ENCODE assay signal across 16 mouse cellular contexts in the genomic region with DNA sequence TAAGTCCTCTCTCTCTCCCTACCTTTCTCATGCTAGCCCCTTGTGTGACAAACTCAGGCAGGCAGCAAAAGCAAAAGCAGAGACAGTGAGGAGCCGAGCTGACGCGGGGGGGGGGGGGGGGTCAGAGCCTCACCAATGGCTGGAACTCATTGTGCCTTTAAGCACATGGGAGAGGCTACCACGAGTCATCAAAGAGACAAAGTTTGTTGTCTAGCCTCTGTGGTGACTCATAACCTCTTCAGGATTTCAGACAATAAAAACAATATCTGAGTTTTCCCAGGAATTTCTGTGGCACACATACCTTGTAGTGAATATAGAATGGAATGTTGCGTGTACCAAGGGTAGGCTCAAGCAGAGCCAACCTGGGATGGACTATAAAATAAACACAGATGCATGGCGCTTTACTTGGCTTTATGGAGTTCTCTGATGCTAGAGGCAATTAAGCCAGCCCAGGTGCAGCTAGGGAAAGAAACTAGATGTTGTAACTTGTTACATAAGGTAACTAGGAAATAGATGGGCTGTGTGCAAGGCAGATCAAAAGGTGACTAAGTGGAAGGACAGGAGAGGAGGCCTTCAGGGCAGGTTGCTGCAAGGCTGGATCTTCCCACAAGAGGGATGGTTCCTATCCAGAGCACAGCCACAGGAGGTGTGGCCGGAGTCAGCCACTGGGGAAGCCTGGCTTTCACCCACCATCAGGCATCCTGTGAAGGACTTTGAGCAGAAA. TPM values are rescaled to one million over a fixed set of nuclear protein-coding genes. Genes with fewer than 3 reads are reported as not detected.
DNase-seq lines count a peak whose midpoint lies in the region; ATAC-seq lines count a peak whose summit lies in the region.
"Had no signal": no experiment of that assay in that cellular context is flagged by ENCODE, and none has a peak within 500 bp of the region (broad histone marks: within the 10 kb centered on the region; RNA-seq: fewer than 3 reads in every experiment).

No protein-coding gene starts in this region.

- H3K36me3 ChIP-seq in embryonic facial prominence, embryonic 12.5 days = peaks cover 37% of the 10 kb centered on the region
- H3K36me3 ChIP-seq in limb, embryonic 11.5 days (ENCODE audit: control insufficient read depth, insufficient read depth, low read length) = peaks cover 17% of the 10 kb centered on the region
- peaks cover 49% of the 10 kb centered on the region for H3K36me3 ChIP-seq in liver, embryonic 15.5 days (replicated peaks)
- H3K36me3 ChIP-seq in kidney, embryonic 14.5 days (ENCODE audit: control insufficient read depth, insufficient read depth, low read length) = peaks cover 32% of the 10 kb centered on the region

- peak overlapping the region; percentile 67 for H3K27ac ChIP-seq in embryonic facial prominence, embryonic 12.5 days
- H3K27ac ChIP-seq in limb, embryonic 11.5 days (replicated peaks; ENCODE audit: low read depth, low read length) = peak overlapping the region; percentile 16
- H3K27ac ChIP-seq in liver, embryonic 15.5 days (replicated peaks) = peak overlapping the region; percentile 92
- no peak overlapping the region for H3K27ac ChIP-seq in kidney, embryonic 14.5 days (ENCODE audit: low read depth, low read length)
- H3K27ac ChIP-seq: heart, adult 2 months; hindbrain, postnatal 0 days; layer of hippocampus, adult 2 months had no signal

- peaks cover 23% of the 10 kb centered on the region for H3K4me1 ChIP-seq in embryonic facial prominence, embryonic 12.5 days
- H3K4me1 ChIP-seq in limb, embryonic 11.5 days (ENCODE audit: control insufficient read depth, insufficient read depth, low read length) = peaks cover 17% of the 10 kb centered on the region
- peaks cover 86% of the 10 kb centered on the region for H3K4me1 ChIP-seq in liver, embryonic 15.5 days (replicated peaks)
- H3K4me1 ChIP-seq in kidney, embryonic 14.5 days (ENCODE audit: control insufficient read depth, insufficient read depth, low read length) = peaks cover 17% of the 10 kb centered on the region; the same call in 1 of the 2 replicates

- H3K27me3 ChIP-seq in embryonic facial prominence, embryonic 12.5 days = no peaks in the 10 kb centered on the region
- H3K27me3 ChIP-seq in limb, embryonic 11.5 days (ENCODE audit: control insufficient read depth, insufficient read depth, low read length) = no peaks in the 10 kb centered on the region
- peaks cover 17% of the 10 kb centered on the region; the same call in 1 of the 2 replicates for H3K27me3 ChIP-seq in liver, embryonic 15.5 days
- H3K27me3 ChIP-seq in kidney, embryonic 14.5 days (ENCODE audit: control insufficient read depth, insufficient read depth, low read length) = no peaks in the 10 kb centered on the region

- H3K9ac ChIP-seq in embryonic facial prominence, embryonic 12.5 days = no peak overlapping the region
- H3K9ac ChIP-seq in limb, embryonic 11.5 days (ENCODE audit: low read length) = no peak overlapping the region
- 0 out of 2 replicates have a peak overlapping the region, but pooled peaks have one; percentile 1 for H3K9ac ChIP-seq in liver, embryonic 15.5 days
- H3K9ac ChIP-seq in kidney, embryonic 14.5 days (ENCODE audit: low read depth, low read length) = no peak overlapping the region

- WGBS in embryonic facial prominence, embryonic 12.5 days = 49% methylated on average over 6 of the region's 7 CpGs
- 40% methylated on average over 7 of the region's 7 CpGs for WGBS in limb, embryonic 11.5 days
- 75% methylated on average over 7 of the region's 7 CpGs for WGBS in liver, embryonic 15.5 days (ENCODE audit: insufficient replicate concordance)
- WGBS in kidney, embryonic 14.5 days = 74% methylated on average over 7 of the region's 7 CpGs

- DNase-seq in Muller cell, postnatal 12 days (ENCODE audit: inconsistent ontology term) = peak; percentile 88
- DNase-seq in limb, embryonic 11.5 days (ENCODE audit: low spot score) = peak; percentile 45
- no peak for DNase-seq in adrenal gland, postnatal 25 days
- DNase-seq: adrenal gland, adult 8-10 months; cerebellum, adult 9-11 months; embryo, embryonic 11 days; heart, adult 2 months; kidney, adult 9 months; thymus, postnatal 25 days had no signal

- ATAC-seq in embryonic facial prominence, embryonic 12.5 days (ENCODE audit: insufficient number of reproducible peaks, insufficient read depth, low FRiP score, low TSS enrichment) = no peak
- 0 out of 2 replicates have a peak, but pooled peaks have one; percentile 44 for ATAC-seq in limb, embryonic 11.5 days (ENCODE audit: insufficient number of reproducible peaks, low FRiP score, low TSS enrichment, low read depth)
- no peak for ATAC-seq in liver, embryonic 15.5 days (ENCODE audit: insufficient read depth)
- ATAC-seq in kidney, embryonic 14.5 days (ENCODE audit: low FRiP score, low TSS enrichment) = no peak
- no peak for ATAC-seq in granulocyte monocyte progenitor cell, adult 5-6 weeks (replicated peaks; ENCODE audit: poor library complexity, severe bottlenecking)
- ATAC-seq: hindbrain, postnatal 0 days; lung, postnatal 0 days had no signal

- no peaks in the 10 kb centered on the region for H3K9me3 ChIP-seq in embryonic facial prominence, embryonic 12.5 days
- no peaks in the 10 kb centered on the region for H3K9me3 ChIP-seq in limb, embryonic 11.5 days (ENCODE audit: control insufficient read depth, low read length)
- no peaks in the 10 kb centered on the region for H3K9me3 ChIP-seq in liver, embryonic 15.5 days (replicated peaks)
- H3K9me3 ChIP-seq in kidney, embryonic 14.5 days (ENCODE audit: control insufficient read depth, low read length) = no peaks in the 10 kb centered on the region

- no peak overlapping the region for H3K4me3 ChIP-seq in embryonic facial prominence, embryonic 12.5 days
- H3K4me3 ChIP-seq in limb, embryonic 11.5 days (ENCODE audit: low read depth, low read length) = no peak overlapping the region
- H3K4me3 ChIP-seq in liver, embryonic 15.5 days (replicated peaks) = no peak overlapping the region
- no peak overlapping the region for H3K4me3 ChIP-seq in kidney, embryonic 14.5 days (ENCODE audit: low read length)
- H3K4me3 ChIP-seq: heart, adult 2 months; layer of hippocampus, adult 2 months had no signal

- peak overlapping the region; percentile 2; the same call in 1 of the 2 replicates for H3K4me2 ChIP-seq in embryonic facial prominence, embryonic 12.5 days (replicated peaks)
- no peak overlapping the region for H3K4me2 ChIP-seq in limb, embryonic 11.5 days (ENCODE audit: low read depth, severe bottlenecking)
- peak overlapping the region; percentile 60; the same call in 1 of the 2 replicates for H3K4me2 ChIP-seq in liver, embryonic 15.5 days
- H3K4me2 ChIP-seq in kidney, embryonic 14.5 days (replicated peaks; ENCODE audit: low read depth, low read length) = no peak overlapping the region

RNA-seq across cellular contexts. Expression of gene Mylip, which starts 12.9 kb away (rescaled TPM):
- 33.1 and 33.7 TPM in 2 replicates for polyA plus RNA-seq in embryonic facial prominence, embryonic 12.5 days (2016; fragmentation: Nextera tagmentation; extraction: Ambion mirVana)
- 10.8 and 11.4 TPM in 2 replicates for polyA plus RNA-seq in limb, embryonic 11.5 days (2014; fragmentation: Nextera tagmentation; extraction: Ambion mirVana)
- 7.6 and 7.9 TPM in 2 replicates for polyA plus RNA-seq in liver, embryonic 15.5 days (2015; fragmentation: Nextera tagmentation; extraction: Ambion mirVana)
- 7.7 and 11.3 TPM in 2 replicates for polyA plus RNA-seq in kidney, embryonic 14.5 days (2014; fragmentation: Nextera tagmentation; extraction: Ambion mirVana)
- total RNA-seq in granulocyte monocyte progenitor cell, adult 5-6 weeks (2014; fragmentation: Nextera tagmentation) = 13.6 and 13.7 TPM in 2 replicates
- total RNA-seq in granulocyte monocyte progenitor cell, adult 5-6 weeks (2017) = 10.3 and 11.7 TPM in 2 replicates
- total RNA-seq in adrenal gland, postnatal 25 days (2021) = 7.6 and 10.0 TPM in 2 replicates

Comparison
In these comparisons a context has a peak if more than half of its experiments do, and no peak if none do; other contexts are left out.
1. H3K4me2 ChIP-seq: peak in embryonic facial prominence, embryonic 12.5 days (single experiment) and liver, embryonic 15.5 days (single experiment); none in limb, embryonic 11.5 days (single experiment) and kidney, embryonic 14.5 days (single experiment).